Mouse (Mus musculus): Measurements from ENCODE around the gene P4ha1. TPM values are rescaled to one million over a fixed set of nuclear protein-coding genes. Genes with fewer than 3 reads are reported as not detected.
"Not testable (repeated sequence)": the region's sequence is repeated elsewhere in the genome, so short reads cannot be mapped to it uniquely, and the experiment has no call there.

P4ha1 gene
- polyA plus RNA-seq, 2 experiments = 5.1 to 9.3 TPM

DNA sequence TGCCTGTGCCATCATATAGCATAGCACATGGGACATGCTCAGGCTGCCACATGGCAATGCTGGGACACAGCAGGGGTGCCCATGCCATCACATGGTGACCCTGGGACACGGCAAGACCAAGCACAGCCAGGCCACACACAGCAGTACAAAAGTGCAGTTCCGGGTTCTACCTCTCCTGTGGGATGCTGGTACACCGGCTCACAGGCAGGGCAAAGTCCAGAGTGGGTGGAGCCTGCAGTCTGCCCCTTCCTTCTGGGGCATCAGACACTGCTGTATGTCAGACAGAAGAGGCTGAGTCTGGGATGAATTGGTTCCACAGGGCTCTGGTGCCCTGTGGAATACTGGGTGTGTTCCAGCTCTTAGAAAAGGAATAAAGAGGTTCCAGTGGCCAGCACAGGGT, 31.6 kb upstream of the P4ha1 start:
- TF ChIP-seq CTCF (IDR thresholded peaks at IDR 0.05; ENCODE audit: low read depth) (no peak), EP300 (IDR thresholded peaks at IDR 0.05; ENCODE audit: low read depth) (no peak)
- DNase-seq (ENCODE audit: low read depth in 3 of 3, low spot score in 3 of 3) (no peak), ATAC-seq (ENCODE audit: insufficient read depth) (no peak)
- no peak overlapping the region for H3K27ac ChIP-seq
- no peak overlapping the region for H3K4me2 ChIP-seq (ENCODE audit: low read depth)
- peaks cover 2 to 11% of the 10 kb centered on the region in 2 experiments; a peak in 3 of 4 replicates for H3K4me1 ChIP-seq (replicated peaks; ENCODE audit: control insufficient read depth in 2 of 2, insufficient read depth in 2 of 2, low read length in 1 of 2)
- H3K9me3 ChIP-seq (ENCODE audit: control insufficient read depth, low read length) = no peaks in the 10 kb centered on the region
- H3K9ac ChIP-seq (replicated peaks) = no peak overlapping the region
- no peaks in the 10 kb centered on the region for H3K27me3 ChIP-seq (ENCODE audit: control insufficient read depth, insufficient read depth, low read length)
- 56% methylated on average over 3 of the region's 3 CpGs for WGBS (ENCODE audit: insufficient replicate concordance)
- H3K4me3 ChIP-seq (ENCODE audit: insufficient read depth in 1 of 2, low read depth in 2 of 2, low read length in 2 of 2) = no peak overlapping the region
- H3K36me3 ChIP-seq (replicated peaks; ENCODE audit: control insufficient read depth, insufficient read depth, low read depth) = no peaks in the 10 kb centered on the region

DNA sequence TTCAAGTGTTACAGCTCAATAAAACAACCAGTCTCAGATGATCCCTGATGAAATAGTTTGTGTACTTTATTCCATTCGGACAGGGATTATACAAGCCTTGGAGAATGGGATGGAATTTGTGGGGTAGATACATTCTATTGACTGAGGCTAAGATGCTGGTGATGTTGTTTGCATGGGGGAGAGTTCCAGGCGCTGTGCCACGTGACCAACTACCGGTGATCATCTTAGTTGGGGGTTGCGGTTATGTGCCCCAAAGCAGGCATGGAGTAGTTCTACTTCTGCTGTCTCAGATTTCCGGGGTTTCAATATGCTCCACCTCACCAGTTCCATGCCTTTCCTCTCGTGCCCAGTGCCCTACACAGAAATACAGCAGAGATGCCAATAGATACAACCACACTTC, 31.0 kb upstream of the P4ha1 start:
- Histone ChIP-seq H3K4me1 (replicated peaks; ENCODE audit: control insufficient read depth in 2 of 2, insufficient read depth in 2 of 2, low read length in 1 of 2) (peaks cover 2 to 9% of the 10 kb centered on the region in 2 experiments; a peak in 3 of 4 replicates), H3K9me3 (ENCODE audit: control insufficient read depth, low read length) (no peaks in the 10 kb centered on the region), H3K4me3 (ENCODE audit: insufficient read depth in 1 of 2, low read depth in 2 of 2, low read length in 2 of 2) (no peak overlapping the region), H3K27ac (no peak overlapping the region), H3K9ac (replicated peaks) (no peak overlapping the region), H3K4me2 (ENCODE audit: low read depth) (no peak overlapping the region), H3K36me3 (replicated peaks; ENCODE audit: control insufficient read depth, insufficient read depth, low read depth) (no peaks in the 10 kb centered on the region), H3K27me3 (ENCODE audit: control insufficient read depth, insufficient read depth, low read length) (no peaks in the 10 kb centered on the region)
- WGBS (ENCODE audit: insufficient replicate concordance) = 60% methylated on average over 7 of the region's 7 CpGs
- TF ChIP-seq CTCF (IDR thresholded peaks at IDR 0.05; ENCODE audit: low read depth) = no peak
- TF ChIP-seq EP300 (IDR thresholded peaks at IDR 0.05; ENCODE audit: low read depth) = no peak
- DNase-seq (ENCODE audit: low read depth in 3 of 3, low spot score in 3 of 3) = no peak
- no peak for ATAC-seq (ENCODE audit: insufficient read depth)

DNA sequence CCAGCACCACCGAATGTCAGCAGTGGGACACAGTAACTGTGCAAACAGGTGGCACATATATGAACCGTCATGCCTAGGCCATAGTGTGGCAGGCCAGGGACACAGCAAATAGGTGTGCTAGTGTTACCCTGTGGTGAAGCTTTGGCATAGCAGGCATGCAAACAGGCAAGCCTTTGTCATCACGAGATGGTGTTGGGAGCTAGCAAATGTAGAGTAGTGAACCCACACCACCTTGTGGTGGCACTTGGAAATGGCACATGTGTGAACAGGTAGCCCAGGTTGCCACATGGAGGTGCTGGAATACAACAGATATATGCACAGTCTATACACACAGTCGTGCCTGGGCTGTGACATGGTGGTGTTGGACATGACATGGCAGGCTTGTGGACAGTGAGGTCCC, 30.5 kb upstream of the P4ha1 start:
- Histone ChIP-seq H3K36me3 (replicated peaks; ENCODE audit: control insufficient read depth, insufficient read depth, low read depth) (no peaks in the 10 kb centered on the region), H3K9ac (replicated peaks) (no peak overlapping the region), H3K9me3 (ENCODE audit: control insufficient read depth, low read length) (no peaks in the 10 kb centered on the region), H3K4me2 (ENCODE audit: low read depth) (no peak overlapping the region), H3K4me3 (ENCODE audit: insufficient read depth in 1 of 2, low read depth in 2 of 2, low read length in 2 of 2) (no peak overlapping the region), H3K4me1 (replicated peaks; ENCODE audit: control insufficient read depth in 2 of 2, insufficient read depth in 2 of 2, low read length in 1 of 2) (peaks cover 0 to 6% of the 10 kb centered on the region in 2 experiments; a peak in 3 of 4 replicates), H3K27me3 (ENCODE audit: control insufficient read depth, insufficient read depth, low read length) (no peaks in the 10 kb centered on the region), H3K27ac (no peak overlapping the region)
- DNase-seq (ENCODE audit: low read depth in 3 of 3, low spot score in 3 of 3) = peak; percentile 41 to 50 (median 46)
- TF ChIP-seq EP300 (IDR thresholded peaks at IDR 0.05; ENCODE audit: low read depth) = no peak
- TF ChIP-seq CTCF (IDR thresholded peaks at IDR 0.05; ENCODE audit: low read depth) = peak; percentile 94
- ATAC-seq (ENCODE audit: insufficient read depth) = peak; percentile 7; the same call in 1 of the 2 replicates
- WGBS (ENCODE audit: insufficient replicate concordance) = 27% methylated on average over 4 of the region's 4 CpGs

DNA sequence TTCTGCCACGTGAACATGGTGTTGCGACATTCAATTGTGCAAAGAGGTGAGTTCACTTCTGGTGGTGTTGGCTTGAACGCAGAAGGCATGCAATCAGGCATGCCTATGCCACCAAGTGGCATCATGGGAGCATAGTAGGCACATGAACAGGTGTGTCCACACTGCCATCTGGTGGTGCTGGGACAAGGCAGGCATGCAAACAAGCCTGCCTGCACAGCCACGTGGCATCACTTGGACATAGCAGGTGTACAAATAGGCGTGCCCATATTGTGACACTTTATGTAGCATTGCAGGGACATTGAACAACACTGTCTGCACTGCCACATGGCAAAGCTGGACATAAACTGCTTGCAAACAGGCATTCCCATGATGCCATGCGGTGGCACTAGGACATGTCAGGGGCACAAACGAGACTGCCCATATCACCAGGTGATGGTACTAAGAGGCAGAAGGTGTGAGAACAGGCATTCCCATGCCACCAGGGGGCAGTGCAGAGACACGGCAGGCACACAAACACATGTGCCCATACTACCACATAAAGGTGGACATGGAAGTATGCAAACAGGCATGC, 27.8 kb upstream of the P4ha1 start:
- DNase-seq (ENCODE audit: low read depth in 3 of 3, low spot score in 3 of 3) = peak; percentile 44 to 61 (median 47)
- H3K27ac ChIP-seq = no peak overlapping the region
- H3K4me1 ChIP-seq (replicated peaks; ENCODE audit: control insufficient read depth in 2 of 2, insufficient read depth in 2 of 2, low read length in 1 of 2) = no peaks in the 10 kb centered on the region
- ATAC-seq (ENCODE audit: insufficient read depth) = peak; percentile 33; the same call in 1 of the 2 replicates
- TF ChIP-seq CTCF (IDR thresholded peaks at IDR 0.05; ENCODE audit: low read depth) = peak; percentile 95
- TF ChIP-seq EP300 (IDR thresholded peaks at IDR 0.05; ENCODE audit: low read depth) = no peak
- WGBS (ENCODE audit: insufficient replicate concordance) = 49% methylated on average over 8 of the region's 8 CpGs
- H3K4me2 ChIP-seq (ENCODE audit: low read depth) = no peak overlapping the region
- no peak overlapping the region for H3K4me3 ChIP-seq (ENCODE audit: insufficient read depth in 1 of 2, low read depth in 2 of 2, low read length in 2 of 2)
- H3K9ac ChIP-seq (replicated peaks) = no peak overlapping the region
- no peaks in the 10 kb centered on the region for H3K9me3 ChIP-seq (ENCODE audit: control insufficient read depth, low read length)
- no peaks in the 10 kb centered on the region for H3K27me3 ChIP-seq (ENCODE audit: control insufficient read depth, insufficient read depth, low read length)
- no peaks in the 10 kb centered on the region for H3K36me3 ChIP-seq (replicated peaks; ENCODE audit: control insufficient read depth, insufficient read depth, low read depth)

DNA sequence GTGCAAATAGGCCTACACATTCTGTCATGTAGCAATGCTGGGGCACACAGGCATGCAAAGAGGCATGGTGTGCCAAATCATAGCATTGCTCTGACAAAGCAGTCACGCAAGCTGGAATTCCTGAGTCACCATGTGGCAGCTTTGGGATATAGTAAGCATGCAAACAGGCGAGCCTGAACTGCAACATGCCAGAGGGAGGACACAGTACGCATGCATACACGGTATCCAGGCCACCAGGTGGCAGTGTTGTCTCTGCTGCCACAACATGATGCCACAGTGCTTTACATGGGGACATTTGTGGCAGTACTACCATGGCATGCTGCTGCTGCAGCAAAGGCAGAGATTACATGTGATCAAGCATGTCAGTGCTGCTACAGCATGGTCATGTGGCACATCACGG, 26.8 kb upstream of the P4ha1 start:
- Histone ChIP-seq H3K9me3 (ENCODE audit: control insufficient read depth, low read length) (no peaks in the 10 kb centered on the region), H3K27me3 (ENCODE audit: control insufficient read depth, insufficient read depth, low read length) (no peaks in the 10 kb centered on the region), H3K36me3 (replicated peaks; ENCODE audit: control insufficient read depth, insufficient read depth, low read depth) (no peaks in the 10 kb centered on the region), H3K4me3 (ENCODE audit: insufficient read depth in 1 of 2, low read depth in 2 of 2, low read length in 2 of 2) (no peak overlapping the region), H3K4me2 (ENCODE audit: low read depth) (no peak overlapping the region), H3K4me1 (replicated peaks; ENCODE audit: control insufficient read depth in 2 of 2, insufficient read depth in 2 of 2, low read length in 1 of 2) (no peaks in the 10 kb centered on the region), H3K9ac (replicated peaks) (no peak overlapping the region), H3K27ac (no peak overlapping the region)
- ATAC-seq (ENCODE audit: insufficient read depth) = peak; percentile 46; the same call in 1 of the 2 replicates
- peak; percentile 34 to 48 (median 38) for DNase-seq (ENCODE audit: low read depth in 3 of 3, low spot score in 3 of 3)
- TF ChIP-seq EP300 (IDR thresholded peaks at IDR 0.05; ENCODE audit: low read depth) (no peak), CTCF (IDR thresholded peaks at IDR 0.05; ENCODE audit: low read depth) (peak; percentile 99)
- WGBS (ENCODE audit: insufficient replicate concordance) = 22% methylated on average over 5 of the region's 5 CpGs

DNA sequence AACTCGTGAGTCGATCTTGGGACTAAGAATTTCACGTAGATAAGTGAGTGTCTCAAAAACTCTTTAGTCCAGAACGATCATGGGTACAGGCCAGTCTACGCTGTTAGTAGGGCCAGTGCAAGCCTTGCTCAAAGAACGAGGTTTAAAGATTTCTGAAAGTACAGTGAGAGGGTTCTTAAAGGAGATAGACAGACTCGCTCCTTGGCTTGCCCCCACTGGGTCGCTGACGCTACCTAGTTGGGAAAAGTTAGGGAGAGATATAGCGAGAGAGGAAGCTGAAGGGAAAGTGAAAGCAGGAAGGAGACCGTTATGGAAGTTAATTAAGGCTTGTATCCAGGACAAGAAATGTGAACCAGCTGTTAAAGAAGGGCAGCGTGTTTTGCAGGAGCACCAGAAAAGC, 20.4 kb upstream of the P4ha1 start:
- H3K4me2 ChIP-seq (ENCODE audit: low read depth); H3K9me3 ChIP-seq (ENCODE audit: control insufficient read depth, low read length); H3K27ac ChIP-seq; H3K4me1 ChIP-seq (replicated peaks; ENCODE audit: control insufficient read depth in 2 of 2, insufficient read depth in 2 of 2, low read length in 1 of 2); H3K27me3 ChIP-seq (ENCODE audit: control insufficient read depth, insufficient read depth, low read length); H3K36me3 ChIP-seq (replicated peaks; ENCODE audit: control insufficient read depth, insufficient read depth, low read depth); DNase-seq (ENCODE audit: low read depth in 3 of 3, low spot score in 3 of 3); H3K9ac ChIP-seq (replicated peaks); ATAC-seq (ENCODE audit: insufficient read depth); H3K4me3 ChIP-seq (ENCODE audit: insufficient read depth in 1 of 2, low read depth in 2 of 2, low read length in 2 of 2): not testable (repeated sequence)
- WGBS (ENCODE audit: insufficient replicate concordance) = 73% methylated on average over 12 of the region's 12 CpGs

Data from liver, embryonic 14.5 days (tissue).